Mouse (Mus musculus) heart, postnatal 0 days (tissue): ENCODE results near the gene Dbp. TPM values are rescaled to one million over a fixed set of nuclear protein-coding genes. Genes with fewer than 3 reads are reported as not detected.

Source experiments
- ATAC-seq: fragments of 200-750 bp; cut with Nextera tagmentation; 2 replicates; pipeline ENCODE4 v1.8.0; 2017; ENCODE audit warnings: low read depth, moderate number of reproducible peaks, moderate library complexity; ENCODE audit not compliant: insufficient read depth
- DNase-seq: peaks from one replicate; pipeline ENCODE4 v3.0.0-alpha.2; 2016; ENCODE audit warnings: low spot score
- H3K27ac ChIP-seq: fragments of 300-500 bp; sonication (generic); 2 replicates; pipeline ENCODE4 v1.5.1; 2014; ENCODE audit warnings: low read depth, mild to moderate bottlenecking
- H3K27me3 ChIP-seq: fragments of 300-500 bp; sonication (generic); 2 replicates; pipeline ENCODE4 v1.6.1; 2014; ENCODE audit warnings: low read length, mixed read lengths; ENCODE audit not compliant: control insufficient read depth, insufficient read depth
- H3K36me3 ChIP-seq: fragments of 300-500 bp; sonication (generic); replicated peaks from 2 replicates; pipeline ENCODE4 v1.6.1; 2014; ENCODE audit warnings: low read length, mixed read lengths; ENCODE audit not compliant: control insufficient read depth, insufficient read depth
- H3K4me1 ChIP-seq: fragments of 300-500 bp; sonication (generic); 2 replicates; pipeline ENCODE4 v1.6.1; 2014; ENCODE audit warnings: antibody characterized with exemption; ENCODE audit not compliant: control insufficient read depth, insufficient read depth
- H3K4me2 ChIP-seq: fragments of 300-500 bp; sonication (generic); 2 replicates; pipeline ENCODE4 v1.6.1; 2014; ENCODE audit warnings: low read depth, mild to moderate bottlenecking, low read length, moderate library complexity
- H3K4me3 ChIP-seq: fragments of 300-500 bp; sonication (generic); 2 replicates; pipeline ENCODE4 v1.5.1; 2014; ENCODE audit warnings: low read depth, low read length
- H3K9ac ChIP-seq: fragments of 300-500 bp; sonication (generic); replicated peaks from 2 replicates; pipeline ENCODE4 v1.6.1; 2014; ENCODE audit warnings: low read depth, low read length, mixed read lengths
- H3K9me3 ChIP-seq: fragments of 300-500 bp; sonication (generic); replicated peaks from 2 replicates; pipeline ENCODE4 v1.6.1; 2016; ENCODE audit warnings: low read length; ENCODE audit not compliant: control insufficient read depth
- CTCF ChIP-seq: IDR thresholded peaks from 2 replicates; pipeline ENCODE4 v1.5.1; 2016; ENCODE audit warnings: antibody characterized with exemption, control low read depth, low read depth
- EP300 ChIP-seq: IDR thresholded peaks from 2 replicates; pipeline ENCODE4 v1.6.1; 2016; ENCODE audit warnings: antibody characterized with exemption, low read depth
- WGBS: fragments of 180-500 bp; shearing (Covaris S2); extraction: QIAGEN DNeasy Blood & Tissue Kit; methylation state at CpG from one replicate; pipeline ENCODE4 v1.1.7; 2014; 5-methylcytosine and 5-hydroxymethylcytosine counted together
- polyA plus RNA-seq: library from polyadenylated mRNA; unstranded; fragments of >200 nt; fragmentation: Nextera tagmentation; extraction: Ambion mirVana; gene quantifications from 2 replicates; pipeline ENCODE4 v1.2.1, GENCODE M21; 2015
- total RNA-seq: library from RNA; depleted of rRNA; stranded (reverse); fragments of >200 nt; gene quantifications from 2 replicates; pipeline ENCODE4 v1.2.3, GENCODE M21; 2014; ENCODE audit warnings: low replicate concordance

Gene Dbp
- total and polyA plus RNA-seq, 2 experiments from 2014 or later, result 21.9 to 29.3 TPM

- Histone ChIP-seq H3K9me3 (no peaks in the 10 kb centered on the region), H3K27me3 (no peaks in the 10 kb centered on the region), H3K4me3 (peak within 1 kb of the TSS; percentile 82), H3K36me3 (peaks cover 32% of the 10 kb centered on the region), H3K27ac (peak within 1 kb of the TSS; percentile 90), H3K4me2 (peak within 1 kb of the TSS; percentile 76), H3K4me1 (peaks cover 35% of the 10 kb centered on the region), H3K9ac (peak within 1 kb of the TSS; percentile 90)
- ATAC-seq (peak; percentile 81), DNase-seq (peak; percentile 99)
- under 1% methylated on average over 41 of the region's 41 CpGs for WGBS
- peak; percentile 92; the same call in 1 of the 2 replicates for TF ChIP-seq EP300
- TF ChIP-seq CTCF, result peak; percentile 10; the same call in 1 of the 2 replicates
These were observed 13.0 kb downstream of the Dbp start, which contains the start of gene Sphk2 for GRCm38 (mm10) chr7:45717918-45718297. Sphk2 (minus strand) TSS chr7:45718002.

DNA sequence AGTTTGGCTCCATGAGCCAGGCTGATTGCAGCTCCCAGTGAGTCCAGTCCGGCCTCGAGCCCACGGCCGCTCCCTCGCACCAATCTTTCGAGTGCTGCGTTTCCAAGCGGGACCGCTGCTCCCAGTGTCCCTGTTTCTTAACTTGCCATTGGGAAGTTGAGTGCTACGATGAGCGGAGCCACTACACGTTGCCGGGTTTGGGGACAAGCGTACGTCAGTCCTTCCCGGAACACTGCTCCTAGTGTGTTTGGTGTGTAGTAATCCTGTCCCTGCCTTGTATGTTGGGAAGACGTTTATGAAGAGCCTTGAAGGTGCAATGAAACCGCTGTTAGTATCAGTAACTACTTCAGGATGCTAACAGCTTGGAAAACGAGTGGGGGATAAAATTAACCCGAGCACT is 13.4 kb downstream of the Dbp start:
- peaks cover 31% of the 10 kb centered on the region for H3K36me3 ChIP-seq
- H3K9me3 ChIP-seq, result no peaks in the 10 kb centered on the region
- no peak for ATAC-seq
- peak overlapping the region; percentile 90 for H3K9ac ChIP-seq
- TF ChIP-seq EP300 (no peak), CTCF (no peak)
- peaks cover 35% of the 10 kb centered on the region for H3K4me1 ChIP-seq
- H3K27me3 ChIP-seq, result no peaks in the 10 kb centered on the region
- H3K27ac ChIP-seq, result peak overlapping the region; percentile 90
- WGBS, result under 1% methylated on average over 20 of the region's 20 CpGs
- H3K4me2 ChIP-seq, result peak overlapping the region; percentile 68
- peak; percentile 33 for DNase-seq
- H3K4me3 ChIP-seq, result peak overlapping the region; percentile 82

GRCm38 (mm10) chr7:45719180-45719579 is 14.3 kb downstream of the Dbp start:
- Histone ChIP-seq H3K9ac (peak overlapping the region; percentile 90), H3K9me3 (no peaks in the 10 kb centered on the region), H3K36me3 (peaks cover 36% of the 10 kb centered on the region), H3K27ac (peak overlapping the region; percentile 90; the same call in 1 of the 2 replicates), H3K27me3 (no peaks in the 10 kb centered on the region), H3K4me2 (peak overlapping the region; percentile 68), H3K4me3 (peak overlapping the region; percentile 82), H3K4me1 (peaks cover 31% of the 10 kb centered on the region)
- no peak for ATAC-seq
- no peak for DNase-seq
- TF ChIP-seq CTCF, result no peak
- no peak for TF ChIP-seq EP300
- WGBS, result 82% methylated on average over 10 of the region's 10 CpGs

DNA sequence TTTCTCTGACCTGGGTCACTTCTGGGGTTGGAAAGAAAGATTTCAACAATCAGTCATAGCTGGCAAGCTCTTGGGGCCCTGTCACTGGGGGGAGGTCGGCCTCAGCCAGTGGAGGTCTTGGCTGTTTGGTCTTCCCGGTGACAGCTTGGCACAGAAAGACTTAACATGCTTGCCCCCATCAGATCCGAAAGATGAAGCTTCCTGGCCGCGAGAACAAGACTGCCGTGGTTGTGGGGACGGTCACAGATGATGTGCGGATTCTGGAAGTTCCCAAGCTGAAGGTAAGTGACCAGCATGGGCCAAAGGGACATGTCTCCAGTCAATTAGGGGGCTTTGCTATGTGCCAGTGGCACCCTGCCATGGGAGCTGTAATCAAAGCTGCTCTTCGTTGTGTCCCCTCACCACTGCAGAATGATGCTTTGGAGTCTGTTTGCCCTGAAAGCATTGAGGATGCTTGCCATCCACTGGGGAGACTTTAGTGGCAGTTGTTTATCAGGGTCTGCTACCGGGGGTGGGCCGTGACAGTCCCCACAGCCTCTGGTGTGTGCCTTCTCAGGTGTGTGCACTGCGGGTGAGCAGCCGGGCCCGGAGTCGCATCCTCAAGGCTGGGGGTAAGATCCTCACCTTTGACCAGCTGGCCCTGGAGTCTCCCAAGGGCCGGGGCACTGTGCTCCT is 15.0 kb downstream of the Dbp start:
- H3K9ac ChIP-seq, result no peak overlapping the region
- WGBS, result 91% methylated on average over 15 of the region's 16 CpGs
- peaks cover 36% of the 10 kb centered on the region for H3K36me3 ChIP-seq

GRCm38 (mm10) chr7:45720413-45721233 is 15.7 kb downstream of the Dbp start, which contains the start of gene Fam83e:
Fam83e (plus strand) TSS chr7:45721212.
- TF ChIP-seq CTCF (no peak), EP300 (no peak)
- Histone ChIP-seq H3K27ac (no peak within 1 kb of the TSS), H3K9me3 (no peaks in the 10 kb centered on the region), H3K36me3 (peaks cover 36% of the 10 kb centered on the region), H3K4me3 (no peak within 1 kb of the TSS), H3K27me3 (no peaks in the 10 kb centered on the region), H3K4me1 (peaks cover 23% of the 10 kb centered on the region), H3K4me2 (no peak within 1 kb of the TSS), H3K9ac (no peak within 1 kb of the TSS)
- 81% methylated on average over 14 of the region's 14 CpGs for WGBS
- DNase-seq (no peak), ATAC-seq (no peak)

More for the DNA sequence above, 15.0 kb downstream of the Dbp start:
- DNase-seq (no peak), ATAC-seq (no peak)
- Histone ChIP-seq H3K4me2 (no peak overlapping the region), H3K4me3 (no peak overlapping the region), H3K4me1 (peaks cover 27% of the 10 kb centered on the region), H3K27ac (no peak overlapping the region), H3K9me3 (no peaks in the 10 kb centered on the region), H3K27me3 (no peaks in the 10 kb centered on the region)
- TF ChIP-seq EP300 (no peak), CTCF (no peak)
